Mouse (Mus musculus) limb, embryonic 15.5 days (tissue): Measurements from ENCODE around the gene Pink1. TPM values are rescaled to one million over a fixed set of nuclear protein-coding genes. Genes with fewer than 3 reads are reported as not detected.

Source experiments
- ATAC-seq: fragments of 200-750 bp; cut with Nextera tagmentation; 2 replicates; pipeline ENCODE4 v1.8.0; 2017; ENCODE audit warnings: low read depth, moderate TSS enrichment; ENCODE audit not compliant: insufficient number of reproducible peaks, low FRiP score, low TSS enrichment
- H3K27ac ChIP-seq: fragments of 300-500 bp; sonication (generic); 2 replicates; pipeline ENCODE4 v1.5.1; 2015; ENCODE audit warnings: moderate library complexity, mild to moderate bottlenecking, inconsistent platforms
- H3K27me3 ChIP-seq: fragments of 300-500 bp; sonication (generic); 2 replicates; pipeline ENCODE4 v1.6.1; 2015; ENCODE audit warnings: inconsistent platforms
- H3K36me3 ChIP-seq: fragments of 300-500 bp; sonication (generic); 2 replicates; pipeline ENCODE4 v1.6.1; 2015; ENCODE audit warnings: inconsistent platforms
- H3K4me1 ChIP-seq: fragments of 300-500 bp; sonication (generic); 2 replicates; pipeline ENCODE4 v1.6.1; 2015; ENCODE audit warnings: inconsistent platforms
- H3K4me2 ChIP-seq: fragments of 300-500 bp; sonication (generic); 2 replicates; pipeline ENCODE4 v1.6.1; 2015; ENCODE audit warnings: mild to moderate bottlenecking, inconsistent platforms
- H3K4me3 ChIP-seq: fragments of 300-500 bp; sonication (generic); 2 replicates; pipeline ENCODE4 v1.5.1; 2015; ENCODE audit warnings: mild to moderate bottlenecking, inconsistent platforms
- H3K9ac ChIP-seq: fragments of 300-500 bp; sonication (generic); 2 replicates; pipeline ENCODE4 v1.6.1; 2015; ENCODE audit warnings: inconsistent platforms
- H3K9me3 ChIP-seq: fragments of 300-500 bp; sonication (generic); 2 replicates; pipeline ENCODE4 v1.6.1; 2016; ENCODE audit warnings: inconsistent platforms
- WGBS: fragments of 180-500 bp; shearing (Covaris S2); methylation state at CpG from one replicate; pipeline ENCODE4 v1.1.7; 2015; 5-methylcytosine and 5-hydroxymethylcytosine counted together
- polyA plus RNA-seq: library from polyadenylated mRNA; unstranded; fragments of >200 nt; fragmentation: Nextera tagmentation; extraction: Ambion mirVana; gene quantifications from 2 replicates; pipeline ENCODE4 v1.2.1, GENCODE M21; 2015

Pink1 gene
- polyA plus RNA-seq, 1 experiment from 2014 or later, result 54.0 TPM

DNA sequence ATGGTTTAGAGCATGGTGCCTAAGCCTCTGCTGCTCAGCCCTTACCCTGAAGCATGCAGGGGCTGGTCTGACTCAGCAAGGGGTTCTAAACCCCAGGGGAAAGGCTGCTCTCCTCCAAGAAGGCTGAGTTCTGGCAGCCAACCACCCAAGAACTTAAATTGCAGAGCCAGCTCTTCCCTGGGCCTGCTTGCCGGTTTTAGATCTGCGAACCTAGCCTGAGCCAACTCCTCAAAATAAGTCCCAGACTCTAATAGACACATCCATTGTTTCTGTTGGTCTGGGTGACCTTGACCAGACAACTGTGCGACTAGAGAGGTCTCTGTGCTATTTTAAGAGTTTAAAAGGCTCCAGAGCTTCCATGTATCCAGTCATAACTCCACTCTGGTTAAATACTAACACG is 2.4 kb downstream of the Pink1 start:
- H3K27me3 ChIP-seq, result no peaks in the 10 kb centered on the region
- 0 out of 2 replicates have a peak overlapping the region, but pooled peaks have one; percentile 27 for H3K27ac ChIP-seq
- WGBS, result 74% methylated on average over 4 of the region's 4 CpGs
- peaks cover 4% of the 10 kb centered on the region; the same call in 1 of the 2 replicates for H3K36me3 ChIP-seq
- H3K4me2 ChIP-seq, result no peak overlapping the region
- H3K4me1 ChIP-seq, result peaks cover 13% of the 10 kb centered on the region
- H3K9me3 ChIP-seq, result no peaks in the 10 kb centered on the region
- no peak overlapping the region for H3K9ac ChIP-seq
- no peak overlapping the region for H3K4me3 ChIP-seq
- no peak for ATAC-seq

DNA sequence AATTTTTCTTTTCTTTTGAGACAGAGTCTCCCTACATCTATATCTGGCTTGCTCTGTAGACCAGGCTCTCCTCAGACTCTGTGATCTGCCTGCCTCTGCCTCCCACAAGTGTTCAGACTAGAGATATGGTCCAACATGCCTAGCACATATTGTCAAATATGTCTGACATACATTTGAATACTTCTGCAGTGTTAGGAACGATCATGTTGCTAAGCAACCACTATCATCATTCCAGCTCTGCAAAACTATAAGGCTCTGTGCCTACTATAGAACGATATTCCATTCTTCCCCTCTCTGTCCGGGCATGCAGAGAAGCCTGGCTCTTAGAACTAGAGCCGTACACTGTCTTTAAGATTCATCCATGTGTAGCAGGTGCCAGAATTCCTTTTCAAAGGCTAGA is 3.4 kb downstream of the Pink1 start:
- Histone ChIP-seq H3K4me2 (no peak overlapping the region), H3K27ac (no peak overlapping the region), H3K9me3 (no peaks in the 10 kb centered on the region), H3K36me3 (peaks cover 11% of the 10 kb centered on the region), H3K27me3 (no peaks in the 10 kb centered on the region), H3K4me1 (peaks cover 15% of the 10 kb centered on the region), H3K9ac (no peak overlapping the region), H3K4me3 (no peak overlapping the region)
- no peak for ATAC-seq
- 76% methylated on average over 4 of the region's 4 CpGs for WGBS

DNA sequence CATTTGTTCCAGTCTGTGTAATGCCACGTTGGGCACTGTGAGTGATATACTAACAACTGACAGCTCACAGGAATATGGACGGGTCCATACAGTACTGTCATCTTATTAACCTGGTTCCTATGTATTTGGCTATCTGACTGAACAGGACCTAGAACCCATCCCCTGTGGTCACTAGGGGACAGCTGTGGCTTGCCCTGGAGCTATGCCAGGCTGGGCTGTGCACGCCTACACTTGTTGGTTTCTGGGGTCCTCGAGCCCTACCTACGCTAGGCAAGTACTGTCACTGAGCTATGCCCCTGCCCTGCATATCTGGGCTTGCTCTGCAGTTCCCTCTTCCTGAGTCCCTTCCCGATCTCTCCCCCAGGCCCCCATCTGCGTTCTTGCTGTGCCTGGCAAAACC is 4.6 kb downstream of the Pink1 start:
- 78% methylated on average over 7 of the region's 7 CpGs for WGBS
- no peak for ATAC-seq
- Histone ChIP-seq H3K9me3 (no peaks in the 10 kb centered on the region), H3K27ac (no peak overlapping the region), H3K4me2 (no peak overlapping the region), H3K27me3 (no peaks in the 10 kb centered on the region), H3K36me3 (peaks cover 23% of the 10 kb centered on the region), H3K4me3 (no peak overlapping the region), H3K9ac (no peak overlapping the region), H3K4me1 (peaks cover 14% of the 10 kb centered on the region)

DNA sequence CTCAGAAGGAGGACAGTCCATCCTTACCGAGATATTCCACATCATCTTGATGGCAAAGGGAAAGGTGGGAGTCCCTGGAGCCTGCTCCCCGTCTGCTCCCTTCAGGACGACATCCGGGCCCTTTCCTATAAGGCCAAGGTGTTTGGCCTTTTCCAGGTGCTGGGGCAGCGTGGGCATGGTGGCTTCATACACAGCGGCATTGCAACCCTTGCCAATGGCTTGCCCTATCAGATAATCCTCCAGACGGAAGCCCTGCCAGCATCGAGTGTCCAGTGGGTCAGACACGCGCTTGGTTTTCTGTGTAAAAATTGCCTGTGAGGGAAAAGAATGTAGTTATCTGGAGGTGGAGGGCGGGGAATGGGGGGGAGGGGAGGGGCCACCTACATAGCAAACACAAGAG is 5.4 kb downstream of the Pink1 start:
- no peak for ATAC-seq
- H3K27ac ChIP-seq, result no peak overlapping the region
- 83% methylated on average over 11 of the region's 11 CpGs for WGBS
- H3K36me3 ChIP-seq, result peaks cover 31% of the 10 kb centered on the region
- H3K4me1 ChIP-seq, result peaks cover 11% of the 10 kb centered on the region; the same call in 1 of the 2 replicates
- no peak overlapping the region for H3K4me3 ChIP-seq
- no peak overlapping the region for H3K9ac ChIP-seq
- no peak overlapping the region for H3K4me2 ChIP-seq
- no peaks in the 10 kb centered on the region for H3K27me3 ChIP-seq
- no peaks in the 10 kb centered on the region for H3K9me3 ChIP-seq

GRCm38 (mm10) chr4:138319508-138319907 is 6.6 kb downstream of the Pink1 start:
- no peaks in the 10 kb centered on the region for H3K27me3 ChIP-seq
- peaks cover 43% of the 10 kb centered on the region for H3K36me3 ChIP-seq
- H3K4me3 ChIP-seq, result no peak overlapping the region
- H3K27ac ChIP-seq, result no peak overlapping the region
- H3K9me3 ChIP-seq, result no peaks in the 10 kb centered on the region
- ATAC-seq, result no peak
- no peak overlapping the region for H3K9ac ChIP-seq
- H3K4me2 ChIP-seq, result no peak overlapping the region
- 35% methylated on average over 10 of the region's 10 CpGs for WGBS
- peaks cover 9% of the 10 kb centered on the region; the same call in 1 of the 2 replicates for H3K4me1 ChIP-seq

DNA sequence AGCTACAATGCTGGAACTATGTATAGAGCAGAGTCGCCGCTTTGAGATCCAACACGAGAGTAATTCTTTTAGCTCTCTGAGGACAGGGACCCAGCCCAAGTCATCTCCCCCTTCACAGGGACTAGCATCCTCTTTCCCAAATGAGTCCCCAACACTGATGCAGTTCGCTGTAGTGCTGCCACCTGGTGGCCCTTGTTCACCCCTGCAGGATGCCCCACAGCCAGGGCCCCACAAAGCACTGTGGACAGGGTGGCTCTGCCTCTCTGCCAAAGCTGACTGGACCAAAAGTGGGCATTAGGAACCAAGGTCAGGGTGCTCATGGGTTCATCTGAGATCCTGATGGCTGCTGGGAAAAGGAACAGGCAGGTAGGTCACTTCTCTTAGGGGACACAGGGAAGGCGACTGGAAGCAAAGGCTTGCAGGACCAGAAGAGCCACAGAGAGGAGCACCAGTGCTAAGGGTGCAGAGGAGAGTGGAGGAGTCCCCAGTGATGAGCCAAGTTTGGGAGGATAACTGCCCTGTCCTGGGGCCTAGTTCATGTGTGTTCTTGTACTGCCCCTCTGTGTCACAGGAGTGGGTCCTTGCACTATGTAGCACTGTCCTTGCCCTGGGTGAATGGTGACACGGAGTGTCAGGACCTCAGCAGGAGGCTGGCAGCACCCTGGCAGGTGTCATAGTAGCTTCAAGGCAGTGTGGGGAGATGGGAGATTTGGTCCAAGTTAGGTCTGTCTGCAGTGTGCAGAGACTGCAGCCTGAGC is 7.4 kb downstream of the Pink1 start:
- H3K27ac ChIP-seq, result no peak overlapping the region

GRCm38 (mm10) chr4:138316369-138316768 is 9.7 kb downstream of the Pink1 start:
- H3K4me2 ChIP-seq, result no peak overlapping the region
- ATAC-seq, result no peak
- no peaks in the 10 kb centered on the region for H3K27me3 ChIP-seq
- no peak overlapping the region for H3K27ac ChIP-seq
- no peak overlapping the region for H3K9ac ChIP-seq
- H3K4me3 ChIP-seq, result no peak overlapping the region
- H3K4me1 ChIP-seq, result peaks cover 3% of the 10 kb centered on the region; the same call in 1 of the 2 replicates
- no peaks in the 10 kb centered on the region for H3K9me3 ChIP-seq
- WGBS, result 91% methylated on average over 6 of the region's 6 CpGs
- H3K36me3 ChIP-seq, result peaks cover 74% of the 10 kb centered on the region

More for the DNA sequence above, 7.4 kb downstream of the Pink1 start:
- no peak overlapping the region for H3K9ac ChIP-seq
- peaks cover 51% of the 10 kb centered on the region for H3K36me3 ChIP-seq
- H3K4me1 ChIP-seq, result peaks cover 3% of the 10 kb centered on the region; the same call in 1 of the 2 replicates
- no peaks in the 10 kb centered on the region for H3K9me3 ChIP-seq
- H3K4me3 ChIP-seq, result no peak overlapping the region
- no peak overlapping the region for H3K4me2 ChIP-seq
- 51% methylated on average over 6 of the region's 6 CpGs for WGBS
- no peak for ATAC-seq
- H3K27me3 ChIP-seq, result no peaks in the 10 kb centered on the region

- peaks cover 80% of the 10 kb centered on the region for H3K36me3 ChIP-seq
- 75% methylated on average over 9 of the region's 9 CpGs for WGBS
- H3K9me3 ChIP-seq, result no peaks in the 10 kb centered on the region
- no peaks in the 10 kb centered on the region for H3K27me3 ChIP-seq
- no peak overlapping the region for H3K27ac ChIP-seq
- H3K4me1 ChIP-seq, result peaks cover 3% of the 10 kb centered on the region; the same call in 1 of the 2 replicates
- ATAC-seq, result no peak
- no peak overlapping the region for H3K9ac ChIP-seq
- no peak overlapping the region for H3K4me2 ChIP-seq
- no peak overlapping the region for H3K4me3 ChIP-seq
Measured at GRCm38 (mm10) chr4:138315781-138316180, 10.3 kb downstream of the Pink1 start.

- Histone ChIP-seq H3K9me3 (no peaks in the 10 kb centered on the region), H3K4me1 (peaks cover 2% of the 10 kb centered on the region; the same call in 1 of the 2 replicates), H3K9ac (no peak overlapping the region), H3K27ac (no peak overlapping the region), H3K4me2 (no peak overlapping the region), H3K27me3 (no peaks in the 10 kb centered on the region), H3K4me3 (no peak overlapping the region), H3K36me3 (peaks cover 94% of the 10 kb centered on the region)
- WGBS, result 90% methylated on average over 4 of the region's 4 CpGs
- no peak for ATAC-seq
Measured at GRCm38 (mm10) chr4:138313795-138314194, 12.3 kb downstream of the Pink1 start.

- Histone ChIP-seq H3K9ac (no peak overlapping the region), H3K4me2 (no peak overlapping the region), H3K4me3 (no peak overlapping the region), H3K4me1 (no peaks in the 10 kb centered on the region), H3K9me3 (no peaks in the 10 kb centered on the region), H3K27ac (no peak overlapping the region), H3K36me3 (peaks cover 98% of the 10 kb centered on the region), H3K27me3 (no peaks in the 10 kb centered on the region)
- WGBS, result 86% methylated on average over 11 of the region's 11 CpGs
- no peak for ATAC-seq
Measured at GRCm38 (mm10) chr4:138313021-138313420, 13.1 kb downstream of the Pink1 start.

DNA sequence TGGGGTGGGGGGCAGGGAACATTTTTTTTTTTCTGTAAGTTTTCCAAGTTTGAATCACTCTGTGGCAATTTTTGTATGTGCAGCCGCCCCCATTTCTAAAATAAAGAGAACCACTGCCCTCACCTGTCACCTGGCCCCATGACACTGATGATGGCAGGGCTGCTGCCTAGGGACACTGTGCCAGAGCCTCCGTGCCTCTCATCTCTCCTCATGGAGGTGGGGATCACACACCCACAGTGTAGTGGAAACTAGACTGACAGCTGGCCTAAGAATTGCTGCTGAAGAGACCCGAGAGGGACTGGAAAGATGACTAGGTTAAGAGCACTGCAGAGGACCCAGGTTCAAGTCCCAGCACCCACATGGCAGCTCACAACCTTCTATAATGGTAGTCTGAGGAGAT is 14.0 kb downstream of the Pink1 start:
- WGBS, result 91% methylated on average over 3 of the region's 3 CpGs

DNA sequence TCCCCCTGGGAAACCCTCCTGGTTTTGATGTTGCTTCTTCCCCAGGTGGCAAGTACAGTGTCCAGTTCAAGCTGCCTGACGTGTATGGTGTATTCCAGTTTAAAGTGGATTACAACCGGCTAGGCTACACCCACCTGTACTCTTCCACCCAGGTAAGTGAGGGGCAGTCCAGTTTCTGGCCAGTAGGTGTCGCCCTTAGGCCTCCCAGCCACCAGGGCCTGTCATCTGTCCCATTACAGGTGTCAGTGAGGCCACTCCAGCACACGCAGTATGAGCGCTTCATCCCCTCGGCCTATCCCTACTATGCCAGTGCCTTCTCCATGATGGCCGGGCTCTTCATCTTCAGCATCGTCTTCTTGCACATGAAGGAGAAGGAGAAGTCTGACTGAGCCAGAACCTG is 14.5 kb downstream of the Pink1 start:
- Histone ChIP-seq H3K36me3 (peaks cover 96% of the 10 kb centered on the region), H3K27me3 (no peaks in the 10 kb centered on the region), H3K4me1 (no peaks in the 10 kb centered on the region), H3K9me3 (no peaks in the 10 kb centered on the region), H3K4me3 (no peak overlapping the region), H3K4me2 (no peak overlapping the region), H3K27ac (no peak overlapping the region), H3K9ac (no peak overlapping the region)
- 0 out of 2 replicates have a peak, but pooled peaks have one; percentile 13 for ATAC-seq
- 59% methylated on average over 8 of the region's 8 CpGs for WGBS

More for the DNA sequence above, 14.0 kb downstream of the Pink1 start:
- Histone ChIP-seq H3K9ac (no peak overlapping the region), H3K27ac (no peak overlapping the region), H3K27me3 (no peaks in the 10 kb centered on the region), H3K36me3 (peaks cover 98% of the 10 kb centered on the region), H3K4me2 (no peak overlapping the region), H3K4me3 (no peak overlapping the region), H3K4me1 (no peaks in the 10 kb centered on the region), H3K9me3 (no peaks in the 10 kb centered on the region)
- ATAC-seq, result no peak
